Comparison of ENCODE assay signal across 22 mouse cellular contexts in genomic region chr1:174158512-174158911, GRCm38 (mm10). TPM values are rescaled to one million over a fixed set of nuclear protein-coding genes. Genes with fewer than 3 reads are reported as not detected.
"Had no signal": no experiment of that assay in that cellular context is flagged by ENCODE, and none has a peak within 500 bp of the region (broad histone marks: within the 10 kb centered on the region; RNA-seq: fewer than 3 reads in every experiment).

No protein-coding gene starts in this region.

- ATAC-seq: hindbrain, postnatal 0 days; intestine, embryonic 16.5 days had no signal

- DNase-seq: gastrocnemius, postnatal 14 days; gastrocnemius, postnatal 36 days; heart, adult 18-20 months; heart, postnatal 14 days; heart, postnatal 36 days; kidney, adult 11 months; kidney, adult 2 months; kidney, adult 9 months; kidney, postnatal 14 days; kidney, postnatal 4 days; liver; liver, embryonic 13.5 days had no signal

RNA-seq across cellular contexts. Expression of gene Olfr420, which starts 3.1 kb away (rescaled TPM):
- total RNA-seq: gastrocnemius, adult 8-10 months; gastrocnemius, postnatal 14 days; gastrocnemius, postnatal 36 days; heart, adult 18-20 months; heart, postnatal 14 days; heart, postnatal 36 days; hematopoietic stem cell, adult 5-6 weeks; hindbrain, postnatal 0 days; layer of hippocampus, adult 2 months; layer of hippocampus, postnatal 10 days; layer of hippocampus, postnatal 25 days; left cerebral cortex, adult 2 months; left cerebral cortex, postnatal 14 days; left cerebral cortex, postnatal 36 days had no signal

RNA-seq across cellular contexts. Expression of gene Spta1, which starts 14.1 kb away (rescaled TPM):
- total RNA-seq: hindbrain, postnatal 0 days had no signal

RNA-seq across cellular contexts. Expression of gene Olfr424, which starts 27.2 kb away (rescaled TPM):
- total RNA-seq: gastrocnemius, adult 8-10 months; gastrocnemius, postnatal 14 days; gastrocnemius, postnatal 36 days; heart, adult 18-20 months; heart, postnatal 14 days; heart, postnatal 36 days; hematopoietic stem cell, adult 5-6 weeks; hindbrain, postnatal 0 days; layer of hippocampus, adult 2 months; layer of hippocampus, postnatal 10 days; layer of hippocampus, postnatal 25 days; left cerebral cortex, adult 2 months; left cerebral cortex, postnatal 14 days; left cerebral cortex, postnatal 36 days had no signal

RNA-seq across cellular contexts. Expression of gene Olfr231, which starts 37.5 kb away (rescaled TPM):
- total RNA-seq: gastrocnemius, adult 8-10 months; gastrocnemius, postnatal 14 days; gastrocnemius, postnatal 36 days; heart, adult 18-20 months; heart, postnatal 14 days; heart, postnatal 36 days; hematopoietic stem cell, adult 5-6 weeks; hindbrain, postnatal 0 days; layer of hippocampus, adult 2 months; layer of hippocampus, postnatal 10 days; layer of hippocampus, postnatal 25 days; left cerebral cortex, adult 2 months; left cerebral cortex, postnatal 14 days; left cerebral cortex, postnatal 36 days had no signal
